Mouse (Mus musculus) heart, embryonic 14.5 days (tissue): ENCODE results near the gene Krt8. TPM values are rescaled to one million over a fixed set of nuclear protein-coding genes. Genes with fewer than 3 reads are reported as not detected.
"Not testable (repeated sequence)": the region's sequence is repeated elsewhere in the genome, so short reads cannot be mapped to it uniquely, and the experiment has no call there.

Experiments
- ATAC-seq: fragments of 200-750 bp; cut with Nextera tagmentation; 2 replicates; pipeline ENCODE4 v1.8.0; 2017; ENCODE audit warnings: low read depth, moderate TSS enrichment; ENCODE audit not compliant: insufficient number of reproducible peaks, insufficient read depth, low FRiP score
- H3K27ac ChIP-seq, 2 experiments: fragments of 200-500 bp in 1 of 2; fragments of 300-500 bp in 1 of 2; sonication (generic) in 1 of 2; replicated peaks in 1 of 2; 2 replicates each; pipeline ENCODE4 v1.5.1; 2012 to 2014; ENCODE audit warnings: low read depth in 2 of 2, low read length in 2 of 2, control low read depth in 1 of 2, mild to moderate bottlenecking in 1 of 2, mixed read lengths in 1 of 2; ENCODE audit not compliant: control insufficient read depth in 1 of 2, insufficient read depth in 1 of 2
- H3K27me3 ChIP-seq: fragments of 300-500 bp; sonication (generic); 2 replicates; pipeline ENCODE4 v1.6.1; 2014; ENCODE audit warnings: mild to moderate bottlenecking, low read length, control low read depth; ENCODE audit not compliant: control insufficient read depth, insufficient read depth
- H3K36me3 ChIP-seq: fragments of 300-500 bp; sonication (generic); 2 replicates; pipeline ENCODE4 v1.6.1; 2014; ENCODE audit warnings: mild to moderate bottlenecking, control low read depth, low read length, mixed read lengths; ENCODE audit not compliant: control insufficient read depth, insufficient read depth
- H3K4me1 ChIP-seq, 2 experiments: fragments of 200-500 bp in 1 of 2; fragments of 300-500 bp in 1 of 2; sonication (generic) in 1 of 2; 2 replicates each; pipeline ENCODE4 v1.6.1; 2012 to 2014; ENCODE audit warnings: low read length in 2 of 2, control low read depth in 1 of 2, mixed read lengths in 1 of 2; ENCODE audit not compliant: control insufficient read depth in 2 of 2, insufficient read depth in 2 of 2
- H3K4me2 ChIP-seq: fragments of 300-500 bp; sonication (generic); 2 replicates; pipeline ENCODE4 v1.6.1; 2014; ENCODE audit warnings: mild to moderate bottlenecking, low read length
- H3K4me3 ChIP-seq, 2 experiments: fragments of 200-500 bp in 1 of 2; fragments of 300-500 bp in 1 of 2; sonication (generic) in 1 of 2; 2 replicates each; pipeline ENCODE4 v1.5.1; 2012 to 2014; ENCODE audit warnings: low read length in 2 of 2, mild to moderate bottlenecking in 2 of 2, control low read depth in 1 of 2, low read depth in 1 of 2, moderate library complexity in 1 of 2; ENCODE audit not compliant: control insufficient read depth in 1 of 2, insufficient read depth in 1 of 2
- H3K9ac ChIP-seq: fragments of 300-500 bp; sonication (generic); 2 replicates; pipeline ENCODE4 v1.6.1; 2014; ENCODE audit warnings: mild to moderate bottlenecking, low read length
- H3K9me3 ChIP-seq: fragments of 300-500 bp; sonication (generic); 2 replicates; pipeline ENCODE4 v1.6.1; 2016; ENCODE audit warnings: low read length, control low read depth; ENCODE audit not compliant: control insufficient read depth
- WGBS: fragments of 180-500 bp; shearing (Covaris S2); extraction: QIAGEN DNeasy Blood & Tissue Kit; methylation state at CpG from one replicate; pipeline ENCODE4 v1.1.7; 2014; 5-methylcytosine and 5-hydroxymethylcytosine counted together
- polyA plus RNA-seq: library from polyadenylated mRNA; unstranded; fragments of >200 nt; fragmentation: Nextera tagmentation; extraction: Ambion mirVana; gene quantifications from 2 replicates; pipeline ENCODE4 v1.2.1, GENCODE M21; 2014

The Krt8 gene
- polyA plus RNA-seq, 1 experiment from 2014 or later: 11.9 TPM

DNA sequence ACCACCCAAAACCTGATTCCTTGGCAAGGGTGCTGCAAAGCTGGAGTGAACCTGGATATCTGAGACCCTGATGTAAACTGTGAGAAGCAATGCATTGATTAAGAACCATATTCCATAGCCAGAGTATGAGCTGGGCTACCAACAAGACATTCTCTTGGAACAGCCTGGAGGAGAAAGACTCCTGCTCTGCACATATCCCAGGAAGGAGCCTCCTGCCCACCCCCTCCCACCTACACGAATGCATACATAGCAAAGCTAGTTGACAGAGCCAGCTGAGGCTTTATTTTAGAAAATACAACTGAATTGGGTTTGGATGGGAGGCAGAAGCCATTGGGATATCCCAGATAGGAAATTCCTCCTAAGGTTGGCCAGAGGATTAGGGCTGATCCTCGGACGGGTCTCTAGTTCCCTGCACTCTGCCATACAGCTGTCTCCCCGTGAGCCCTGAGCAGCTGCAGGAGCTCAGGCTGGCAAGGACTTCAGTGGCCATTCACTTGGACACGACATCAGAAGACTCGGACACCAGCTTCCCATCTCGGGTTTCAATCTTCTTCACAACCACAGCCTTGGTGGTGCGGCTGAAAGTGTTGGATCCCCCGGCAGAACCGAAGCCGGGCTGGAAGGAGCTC is 7.7 kb downstream of the Krt8 start:
- ATAC-seq, H3K9ac ChIP-seq: not testable (repeated sequence)

DNA sequence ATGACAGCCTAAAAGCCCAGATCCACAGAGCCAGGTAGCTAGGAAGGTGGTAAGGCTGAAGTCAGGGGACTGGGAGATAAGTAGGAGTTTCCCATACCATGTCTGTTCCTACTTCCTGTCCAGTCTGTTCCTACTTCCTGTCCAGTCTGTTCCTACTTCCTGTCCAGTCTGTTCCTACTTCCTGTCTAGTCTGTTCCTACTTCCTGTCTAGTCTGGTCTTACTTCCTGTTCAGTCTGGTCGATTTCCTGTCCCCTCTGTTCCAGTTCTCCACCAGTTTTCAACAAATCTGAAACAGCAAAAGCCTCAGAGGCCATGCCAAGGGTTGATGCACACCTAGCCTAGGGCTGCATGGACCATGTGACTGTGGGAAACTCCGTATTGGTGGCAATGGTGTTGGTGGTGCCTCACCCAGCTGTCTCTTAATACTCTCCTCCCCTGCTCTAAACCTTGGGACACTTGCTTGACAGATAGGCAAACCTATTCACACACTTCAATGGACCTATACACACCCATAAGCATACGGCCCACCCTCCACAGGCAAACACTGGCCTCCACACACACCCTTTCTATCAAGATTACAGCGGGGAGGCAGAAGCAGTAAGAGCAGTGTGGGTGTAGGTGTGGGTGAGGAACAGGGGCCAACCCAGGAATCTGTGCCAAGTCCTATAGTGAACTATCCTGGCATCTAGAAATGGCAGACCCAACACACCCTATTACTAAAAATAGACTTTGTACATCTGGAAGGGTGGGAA is 8.6 kb downstream of the Krt8 start:
- no peak overlapping the region for H3K4me2 ChIP-seq
- no peaks in the 10 kb centered on the region; the same call in 1 of the 2 replicates for H3K27me3 ChIP-seq
- H3K36me3 ChIP-seq: no peaks in the 10 kb centered on the region
- peaks cover 5% of the 10 kb centered on the region; the same call in 1 of the 2 replicates for H3K9me3 ChIP-seq
- WGBS: 79% methylated on average over 4 of the region's 4 CpGs
- no peak overlapping the region for H3K9ac ChIP-seq
- H3K4me1 ChIP-seq: no peaks in the 10 kb centered on the region
- no peak overlapping the region for H3K4me3 ChIP-seq
- no peak overlapping the region for H3K27ac ChIP-seq
- ATAC-seq: no peak

More for the DNA sequence above, 7.7 kb downstream of the Krt8 start:
- H3K27ac ChIP-seq, H3K27me3 ChIP-seq, H3K36me3 ChIP-seq, H3K4me3 ChIP-seq, H3K9me3 ChIP-seq, H3K4me2 ChIP-seq, H3K4me1 ChIP-seq: not testable (repeated sequence)
- WGBS: 77% methylated on average over 10 of the region's 11 CpGs

DNA sequence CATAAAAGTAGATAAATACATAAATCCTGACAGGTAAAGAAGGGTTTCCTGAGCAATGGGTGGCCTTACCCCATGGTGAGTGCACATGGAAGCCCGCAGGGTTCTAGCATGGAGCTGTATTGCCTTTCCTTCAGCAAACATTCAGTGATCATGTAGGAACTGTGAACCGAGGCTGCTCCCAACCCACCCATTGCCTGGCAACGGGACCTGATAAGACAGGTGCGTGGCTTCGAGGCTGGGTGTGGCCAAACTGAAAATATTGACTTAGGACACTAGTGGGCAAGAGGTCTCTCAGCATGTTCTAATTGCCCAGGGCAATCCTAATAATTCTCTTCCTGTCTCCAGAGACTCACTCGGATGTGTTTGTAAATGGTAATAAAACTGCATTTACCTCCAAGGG is 9.9 kb downstream of the Krt8 start:
- ATAC-seq: no peak
- no peak overlapping the region for H3K27ac ChIP-seq
- WGBS: 86% methylated on average over 6 of the region's 6 CpGs
- no peak overlapping the region for H3K4me2 ChIP-seq
- peaks cover 5% of the 10 kb centered on the region; the same call in 1 of the 2 replicates for H3K9me3 ChIP-seq
- no peaks in the 10 kb centered on the region for H3K36me3 ChIP-seq
- H3K4me1 ChIP-seq: no peaks in the 10 kb centered on the region
- H3K27me3 ChIP-seq: no peaks in the 10 kb centered on the region; the same call in 1 of the 2 replicates
- H3K4me3 ChIP-seq: no peak overlapping the region
- H3K9ac ChIP-seq: no peak overlapping the region

DNA sequence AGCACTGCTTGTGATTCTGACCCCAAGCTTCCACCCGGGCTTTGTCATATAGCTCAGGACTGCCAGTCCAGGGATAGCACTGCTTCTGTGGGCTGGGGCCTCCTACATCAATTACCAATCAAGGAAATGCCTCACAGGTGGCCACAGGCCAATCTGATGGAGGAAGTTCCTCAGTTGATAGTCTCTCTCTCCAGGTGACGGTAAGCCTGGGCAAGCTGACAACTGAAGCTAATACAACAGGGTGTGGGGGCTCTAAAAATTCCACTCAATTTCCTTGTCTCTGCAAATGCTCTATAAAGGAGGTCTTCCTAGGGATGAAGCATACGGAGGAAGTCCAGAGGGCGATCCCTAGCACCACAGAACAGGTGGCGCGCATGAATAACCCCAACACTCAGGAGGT is 13.3 kb downstream of the Krt8 start:
- no peak overlapping the region for H3K4me3 ChIP-seq
- no peaks in the 10 kb centered on the region for H3K27me3 ChIP-seq
- H3K36me3 ChIP-seq: no peaks in the 10 kb centered on the region
- H3K4me2 ChIP-seq: no peak overlapping the region
- H3K27ac ChIP-seq: no peak overlapping the region
- H3K9me3 ChIP-seq: peaks cover 5% of the 10 kb centered on the region; the same call in 1 of the 2 replicates
- WGBS: 85% methylated on average over 6 of the region's 6 CpGs
- H3K9ac ChIP-seq: no peak overlapping the region
- no peak for ATAC-seq
- no peaks in the 10 kb centered on the region for H3K4me1 ChIP-seq

DNA sequence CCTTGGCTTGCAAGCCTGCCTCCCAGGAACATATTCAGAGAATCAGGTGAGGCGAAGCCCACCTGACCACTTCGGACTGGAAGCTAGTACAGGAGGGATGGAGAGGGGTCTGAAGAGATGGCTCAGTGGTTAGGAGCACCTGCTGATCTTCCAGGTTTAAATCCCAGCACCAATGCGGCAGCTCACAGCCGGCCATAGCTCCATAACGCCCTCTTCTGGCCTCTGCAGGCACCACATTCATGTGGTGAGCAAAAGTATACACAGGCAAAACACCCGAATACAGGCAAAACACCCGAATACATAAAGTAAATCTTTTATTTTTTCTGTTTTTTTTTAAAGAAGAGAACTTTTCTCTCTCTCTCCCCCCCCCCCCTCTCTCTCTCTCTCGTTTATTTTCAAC is 15.6 kb downstream of the Krt8 start:
- Histone ChIP-seq H3K27me3 (no peaks in the 10 kb centered on the region), H3K4me3 (no peak overlapping the region), H3K9me3 (no peaks in the 10 kb centered on the region), H3K27ac (no peak overlapping the region), H3K36me3 (no peaks in the 10 kb centered on the region), H3K4me2 (no peak overlapping the region), H3K9ac (no peak overlapping the region), H3K4me1 (peaks cover 2 to 6% of the 10 kb centered on the region in 2 experiments; a peak in 2 of 4 replicates)
- no peak for ATAC-seq
- 66% methylated on average over 8 of the region's 8 CpGs for WGBS

DNA sequence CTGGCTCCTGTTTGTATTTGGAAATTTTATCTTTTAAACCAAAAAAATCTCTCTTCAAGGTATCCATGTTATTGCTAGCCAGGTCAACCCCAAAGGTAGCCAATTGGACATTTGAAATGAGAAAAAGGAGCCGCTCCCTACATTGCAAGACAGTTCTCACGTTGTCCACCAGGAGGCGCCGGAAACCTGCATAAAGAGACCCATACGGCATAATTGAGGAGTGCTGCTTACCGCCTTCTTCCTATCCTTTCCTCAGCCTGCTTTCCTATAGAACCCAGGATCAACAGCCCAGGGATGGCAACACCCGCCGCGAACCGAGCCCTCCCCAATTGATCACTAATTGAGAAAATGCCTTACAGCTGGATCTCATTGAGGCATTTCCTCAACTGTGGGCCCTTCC is 16.2 kb downstream of the Krt8 start:
- Histone ChIP-seq H3K36me3 (no peaks in the 10 kb centered on the region), H3K4me3 (no peak overlapping the region), H3K27me3 (no peaks in the 10 kb centered on the region), H3K4me1 (peaks cover 2 to 6% of the 10 kb centered on the region in 2 experiments; a peak in 2 of 4 replicates), H3K27ac (no peak overlapping the region), H3K9me3 (no peaks in the 10 kb centered on the region), H3K9ac (no peak overlapping the region), H3K4me2 (no peak overlapping the region)
- 1% methylated on average over 10 of the region's 10 CpGs for WGBS
- ATAC-seq: no peak

DNA sequence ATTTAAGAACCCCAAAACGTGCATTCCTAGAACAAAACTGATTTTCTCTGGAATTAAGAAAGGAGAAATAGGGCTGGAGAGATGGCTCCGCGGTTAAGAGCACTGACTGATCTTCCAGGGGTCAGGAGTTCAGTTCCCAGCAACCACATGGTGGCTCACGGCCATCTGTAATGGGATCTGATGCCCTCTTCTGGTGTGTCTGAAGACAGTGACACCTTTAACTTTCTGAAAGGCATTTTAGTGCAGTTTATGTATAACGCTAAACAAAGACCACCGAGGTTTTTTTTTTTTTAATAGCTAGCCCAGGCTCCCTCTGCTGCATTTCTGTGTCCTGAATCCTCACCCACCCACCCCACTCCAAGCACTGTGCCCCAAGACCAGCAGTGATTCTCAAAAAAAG is 19.5 kb downstream of the Krt8 start:
- Histone ChIP-seq H3K4me3 (no peak overlapping the region), H3K9me3 (no peaks in the 10 kb centered on the region), H3K27me3 (no peaks in the 10 kb centered on the region), H3K9ac (no peak overlapping the region), H3K4me1 (peaks cover 2 to 6% of the 10 kb centered on the region in 2 experiments; a peak in 2 of 4 replicates), H3K4me2 (peak overlapping the region; percentile 61), H3K27ac (no peak overlapping the region), H3K36me3 (no peaks in the 10 kb centered on the region)
- WGBS: 12% methylated on average over 6 of the region's 6 CpGs
- no peak for ATAC-seq
